Mouse (Mus musculus) cortical plate, adult 2 months (tissue): ENCODE measurements around the gene Hspbp1.

ENCODE experiments used
- CTCF ChIP-seq: fragments of 200-500 bp; IDR thresholded peaks from 2 replicates; pipeline ENCODE4 v1.5.1; 2011; ENCODE audit warnings: mild to moderate bottlenecking, control low read depth, low read length; ENCODE audit not compliant: insufficient read depth; ENCODE audit errors: extremely low read depth
- POLR2A ChIP-seq: fragments of 200-500 bp; IDR thresholded peaks from 2 replicates; pipeline ENCODE4 v1.6.1; 2011; ENCODE audit warnings: mild to moderate bottlenecking, low read length, control low read depth; ENCODE audit not compliant: insufficient read depth; ENCODE audit errors: extremely low read depth

GRCm38 (mm10) chr7:4732968-4733392, 48.1 kb upstream of the Hspbp1 start:
- no peak for TF ChIP-seq POLR2A
- no peak for TF ChIP-seq CTCF
